Mouse (Mus musculus) liver, embryonic 14.5 days (tissue): ENCODE results near the gene Coro1c.

ENCODE experiments used
- CTCF ChIP-seq: IDR thresholded peaks from 2 replicates; pipeline ENCODE4 v1.5.1; 2016; ENCODE audit warnings: antibody characterized with exemption, low read depth, control low read depth
- EP300 ChIP-seq: IDR thresholded peaks from 2 replicates; pipeline ENCODE4 v1.6.1; 2016; ENCODE audit warnings: antibody characterized with exemption, low read depth

- TF ChIP-seq EP300 = 0 out of 2 replicates have a peak, but pooled peaks have one; percentile 50
- no peak for TF ChIP-seq CTCF
Observed at GRCm38 (mm10) chr5:113864992-113865391, 43.6 kb downstream of the Coro1c start.
